Mouse (Mus musculus) thymus, postnatal 4 days (tissue): ENCODE measurements around the gene Gm20388.

ENCODE experiments used
- DNase-seq: peaks from one replicate; pipeline ENCODE4 v3.0.0; 2021

The Gm20388 gene

GRCm38 (mm10) chr8:122775285-122776155, 2864.9 kb downstream of the Gm20388 start, which contains the start of gene Acsf3:
Gene Acsf3, plus strand, starts transcription at chr8:122775486.
- peak; percentile 74 for DNase-seq

- no peak for DNase-seq
These were observed 2867.1 kb downstream of the Gm20388 start for GRCm38 (mm10) chr8:122777701-122778100.

- no peak for DNase-seq
These were observed 2868.1 kb downstream of the Gm20388 start for GRCm38 (mm10) chr8:122778703-122779239.

GRCm38 (mm10) chr8:122779255-122779654, 2868.6 kb downstream of the Gm20388 start:
- DNase-seq, result no peak

- DNase-seq, result no peak
These were observed 2874.1 kb downstream of the Gm20388 start for GRCm38 (mm10) chr8:122784756-122785155.

- DNase-seq, result no peak
These were observed 2879.2 kb downstream of the Gm20388 start for GRCm38 (mm10) chr8:122789796-122790195.

GRCm38 (mm10) chr8:122793375-122794174, 2882.9 kb downstream of the Gm20388 start:
- DNase-seq, result no peak

GRCm38 (mm10) chr8:122794175-122794454, 2883.5 kb downstream of the Gm20388 start:
- DNase-seq, result no peak

GRCm38 (mm10) chr8:122803906-122804761, 2893.5 kb downstream of the Gm20388 start:
- no peak for DNase-seq

GRCm38 (mm10) chr8:122805349-122805748, 2894.7 kb downstream of the Gm20388 start:
- DNase-seq, result no peak

- peak; percentile 68 for DNase-seq
These were observed 2896.4 kb downstream of the Gm20388 start for GRCm38 (mm10) chr8:122806956-122807538.

GRCm38 (mm10) chr8:122807907-122808306, 2897.3 kb downstream of the Gm20388 start:
- peak; percentile 21 for DNase-seq

- DNase-seq, result no peak
These were observed 2899.7 kb downstream of the Gm20388 start for GRCm38 (mm10) chr8:122810376-122810775.

- DNase-seq, result no peak
These were observed 2901.3 kb downstream of the Gm20388 start for GRCm38 (mm10) chr8:122811870-122812494.

- peak; percentile 61 for DNase-seq
These were observed 2902.1 kb downstream of the Gm20388 start for GRCm38 (mm10) chr8:122812610-122813250.

GRCm38 (mm10) chr8:122814608-122815007, 2904.0 kb downstream of the Gm20388 start:
- no peak for DNase-seq

GRCm38 (mm10) chr8:122816965-122817364, 2906.3 kb downstream of the Gm20388 start:
- DNase-seq, result no peak

GRCm38 (mm10) chr8:122817724-122818496, 2907.3 kb downstream of the Gm20388 start:
- DNase-seq, result no peak

GRCm38 (mm10) chr8:122819776-122820175, 2909.1 kb downstream of the Gm20388 start:
- no peak for DNase-seq

GRCm38 (mm10) chr8:122824571-122824970, 2913.9 kb downstream of the Gm20388 start:
- DNase-seq, result peak; percentile 40
